8 mouse cellular contexts compared by ENCODE assay signal in genomic region chr6:51269617-51270016, GRCm38 (mm10).
A peak's percentile ranks its signal among the peaks of the same experiment; 100 is the strongest.
DNase-seq lines count a peak whose midpoint lies in the region; ATAC-seq and TF ChIP-seq lines count a peak whose summit lies in the region.

No protein-coding gene starts in this region.

- no peak for TF ChIP-seq POLR2A in cortical plate, adult 2 months (IDR thresholded peaks at IDR 0.05; ENCODE audit: extremely low read depth, insufficient read depth, low read length)

- H3K27me3 ChIP-seq in kidney, postnatal 0 days (ENCODE audit: insufficient read depth, low read length): no peaks in the 10 kb centered on the region
- H3K27me3 ChIP-seq in hindbrain, embryonic 10.5 days (ENCODE audit: insufficient read depth, poor library complexity, severe bottlenecking): peaks cover 27% of the 10 kb centered on the region
- H3K27me3 ChIP-seq in midbrain, embryonic 12.5 days: peaks cover 27% of the 10 kb centered on the region

- peak; percentile 10; the same call in 1 of the 2 replicates for TF ChIP-seq CTCF in kidney, postnatal 0 days (IDR thresholded peaks at IDR 0.05; ENCODE audit: low read depth)
- TF ChIP-seq CTCF in cortical plate, adult 2 months (IDR thresholded peaks at IDR 0.05; ENCODE audit: extremely low read depth, insufficient read depth, low read length): no peak

- no peak overlapping the region for H3K27ac ChIP-seq in kidney, postnatal 0 days
- H3K27ac ChIP-seq in cortical plate, adult 2 months (ENCODE audit: insufficient read depth, low read length): no peak overlapping the region
- H3K27ac ChIP-seq in hindbrain, embryonic 10.5 days: no peak overlapping the region
- H3K27ac ChIP-seq in midbrain, embryonic 12.5 days (replicated peaks): no peak overlapping the region

- peak; percentile 37 for DNase-seq in kidney, postnatal 0 days (ENCODE audit: low spot score)
- DNase-seq in kidney, adult 9 months: no peak
- peak; percentile 8 for DNase-seq in hindbrain, embryonic 10.5 days (ENCODE audit: low spot score)
- no peak for DNase-seq in cerebellum, adult 18-20 months
- DNase-seq in urinary bladder, postnatal 4 days (ENCODE audit: low spot score in 2 of 2): no peak
- DNase-seq in left cerebral cortex, adult 18-20 months (ENCODE audit: low spot score in 2 of 2): no peak

- 17% methylated on average over 10 of the region's 10 CpGs for WGBS in kidney, postnatal 0 days
- WGBS in hindbrain, embryonic 10.5 days: 30% methylated on average over 10 of the region's 10 CpGs
- WGBS in midbrain, embryonic 12.5 days: 30% methylated on average over 10 of the region's 10 CpGs

- peaks cover 15% of the 10 kb centered on the region for H3K4me1 ChIP-seq in kidney, postnatal 0 days (replicated peaks; ENCODE audit: insufficient read depth, low read length)
- H3K4me1 ChIP-seq in cortical plate, adult 2 months (ENCODE audit: control insufficient read depth, insufficient read depth, low read length): peaks cover 1% of the 10 kb centered on the region; the same call in 1 of the 2 replicates
- H3K4me1 ChIP-seq in hindbrain, embryonic 10.5 days (replicated peaks): peaks cover 24% of the 10 kb centered on the region
- peaks cover 13% of the 10 kb centered on the region for H3K4me1 ChIP-seq in midbrain, embryonic 12.5 days

- H3K9ac ChIP-seq in kidney, postnatal 0 days (ENCODE audit: low read depth, low read length): 0 out of 2 replicates have a peak overlapping the region, but pooled peaks have one; percentile 79
- H3K9ac ChIP-seq in midbrain, embryonic 12.5 days (replicated peaks): no peak overlapping the region

- H3K4me2 ChIP-seq in kidney, postnatal 0 days (ENCODE audit: low read length): peak overlapping the region; percentile 97
- peak overlapping the region; percentile 99 for H3K4me2 ChIP-seq in midbrain, embryonic 12.5 days (replicated peaks)

- no peaks in the 10 kb centered on the region for H3K9me3 ChIP-seq in kidney, postnatal 0 days (replicated peaks; ENCODE audit: low read length)
- no peaks in the 10 kb centered on the region for H3K9me3 ChIP-seq in hindbrain, embryonic 10.5 days
- no peaks in the 10 kb centered on the region for H3K9me3 ChIP-seq in midbrain, embryonic 12.5 days

- peak overlapping the region; percentile 75 for H3K4me3 ChIP-seq in kidney, postnatal 0 days (replicated peaks; ENCODE audit: low read depth, low read length)
- peak overlapping the region; percentile 33; the same call in 1 of the 2 replicates for H3K4me3 ChIP-seq in cortical plate, adult 2 months (ENCODE audit: insufficient read depth, low read length)
- H3K4me3 ChIP-seq in hindbrain, embryonic 10.5 days: peak overlapping the region; percentile 77
- peak overlapping the region; percentile 67 for H3K4me3 ChIP-seq in midbrain, embryonic 12.5 days

- no peak for ATAC-seq in kidney, postnatal 0 days (replicated peaks; ENCODE audit: low FRiP score, low read depth)
- no peak for ATAC-seq in midbrain, embryonic 12.5 days (ENCODE audit: low FRiP score, low read depth)

- H3K36me3 ChIP-seq in kidney, postnatal 0 days (ENCODE audit: insufficient read depth, low read length): no peaks in the 10 kb centered on the region
- no peaks in the 10 kb centered on the region for H3K36me3 ChIP-seq in hindbrain, embryonic 10.5 days
- no peaks in the 10 kb centered on the region for H3K36me3 ChIP-seq in midbrain, embryonic 12.5 days

Comparison
In these comparisons a context has a peak if more than half of its experiments do, and no peak if none do; other contexts are left out.
1. DNase-seq: peak in kidney, postnatal 0 days (single experiment) and hindbrain, embryonic 10.5 days (single experiment); none in kidney, adult 9 months (single experiment), cerebellum, adult 18-20 months (0 of 2), urinary bladder, postnatal 4 days (0 of 2) and left cerebral cortex, adult 18-20 months (0 of 2).
2. Peak in every context shown above with its lines, with median percentiles within 50 percentile points of each other: H3K4me3 ChIP-seq.